Mouse (Mus musculus): Measurements from ENCODE around the gene Spata48.

Spata48 gene

GRCm38 (mm10) chr11:11461635-11462560, at the start of gene Spata48, which contains the start of gene Zpbp:
Gene Spata48, plus strand, starts transcription at chr11:11462094.
Gene Zpbp, minus strand, starts transcription at chr11:11462408.
- peak; percentile 69 for DNase-seq (ENCODE audit: low read depth, low spot score)

GRCm38 (mm10) chr11:11414188-11414587, 47.7 kb upstream of the Spata48 start:
- no peak for DNase-seq (ENCODE audit: low read depth, low spot score)

GRCm38 (mm10) chr11:11417356-11417755, 44.5 kb upstream of the Spata48 start:
- no peak for DNase-seq (ENCODE audit: low read depth, low spot score)

- DNase-seq (ENCODE audit: low read depth, low spot score): no peak
Measured at GRCm38 (mm10) chr11:11455037-11455436, 6.9 kb upstream of the Spata48 start.

GRCm38 (mm10) chr11:11462561-11462890, 632 bp downstream of the Spata48 start:
- no peak for DNase-seq (ENCODE audit: low read depth, low spot score)

DNA sequence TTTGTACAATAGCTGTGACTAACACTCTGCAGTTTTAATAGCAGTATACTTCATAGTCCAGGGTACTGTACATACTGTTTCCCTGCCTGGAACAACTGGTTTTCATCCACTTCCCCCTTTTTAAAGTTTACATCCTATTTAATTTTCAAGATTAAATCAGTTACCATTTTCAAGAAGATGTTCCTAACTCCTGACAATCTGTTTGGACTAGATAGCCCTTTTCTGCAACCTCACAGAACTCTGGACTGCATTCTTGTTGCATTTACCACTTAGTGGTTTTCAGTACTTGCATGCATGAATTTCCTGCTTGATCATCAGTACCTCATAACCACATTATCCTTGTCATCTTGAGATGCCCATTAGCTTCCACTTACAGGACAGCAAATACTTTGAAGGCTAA, 7.0 kb downstream of the Spata48 start:
- DNase-seq (ENCODE audit: low read depth, low spot score): no peak

- DNase-seq (ENCODE audit: low read depth, low spot score): no peak
Measured at GRCm38 (mm10) chr11:11484378-11484777, 22.5 kb downstream of the Spata48 start.

GRCm38 (mm10) chr11:11492044-11492443, 30.1 kb downstream of the Spata48 start:
- no peak for DNase-seq (ENCODE audit: low read depth, low spot score)

DNA sequence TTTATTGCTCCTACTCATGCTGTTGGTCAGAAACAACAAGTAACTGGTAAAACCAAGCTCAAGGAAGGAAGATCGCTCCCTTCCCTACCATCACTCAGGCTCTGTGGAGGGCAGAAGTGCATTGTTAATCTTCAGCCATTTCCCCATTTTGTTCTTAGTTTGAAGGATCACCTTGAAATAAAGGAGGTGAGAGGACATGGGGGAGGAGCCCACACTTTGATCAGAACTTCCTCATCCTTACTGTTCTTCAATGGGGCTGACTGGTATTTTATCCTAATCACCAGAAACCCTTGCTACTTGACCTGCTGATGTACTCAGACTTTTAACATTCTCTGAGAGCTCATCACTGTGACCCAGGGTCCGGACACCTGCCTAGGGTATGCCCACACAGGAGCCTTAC, 33.8 kb downstream of the Spata48 start:
- no peak for DNase-seq (ENCODE audit: low read depth, low spot score)

- no peak for DNase-seq (ENCODE audit: low read depth, low spot score)
Measured at GRCm38 (mm10) chr11:11499944-11500343, 38.0 kb downstream of the Spata48 start.

DNA sequence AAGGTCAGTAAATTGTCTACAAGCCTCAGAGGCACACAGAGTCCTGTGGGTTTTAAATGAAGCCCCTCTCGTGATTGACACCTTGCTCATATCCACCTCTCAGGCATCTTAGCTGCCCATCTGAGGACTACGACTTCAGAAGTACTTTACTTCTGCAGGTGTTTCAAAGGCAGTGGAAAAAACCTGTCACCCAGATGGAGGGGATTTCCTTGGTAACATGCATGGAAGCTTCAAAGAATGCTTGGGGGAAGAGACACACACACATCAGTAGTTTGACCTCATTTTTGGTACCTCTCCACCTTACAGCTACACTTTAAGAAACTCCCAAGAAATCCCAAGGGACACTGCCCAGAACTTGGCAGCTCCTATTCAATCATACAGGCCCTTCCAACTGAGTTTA, 44.3 kb downstream of the Spata48 start:
- peak; percentile 7 for DNase-seq (ENCODE audit: low read depth, low spot score)

DNA sequence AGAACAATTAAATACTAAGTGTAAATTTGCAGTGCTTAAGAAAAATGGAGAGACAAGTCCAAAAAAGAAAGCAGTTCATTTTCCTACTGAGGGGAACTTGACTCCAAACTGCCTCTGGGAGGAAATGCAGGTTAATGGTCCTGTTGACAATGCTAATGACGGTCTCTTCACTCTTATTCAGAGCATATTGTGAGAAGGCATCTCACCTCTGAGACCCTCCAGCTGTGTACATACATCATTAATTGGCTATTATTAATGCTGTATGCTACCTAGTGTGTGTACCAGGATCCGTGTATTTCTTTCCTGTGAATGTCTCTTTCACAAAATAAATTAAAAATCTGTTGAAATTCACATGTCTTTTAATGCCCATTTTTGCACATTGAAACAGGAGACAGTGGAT, 47.5 kb downstream of the Spata48 start:
- DNase-seq (ENCODE audit: low read depth, low spot score): no peak

- no peak for DNase-seq (ENCODE audit: low read depth, low spot score)
Measured at GRCm38 (mm10) chr11:11512056-11512455, 50.2 kb downstream of the Spata48 start.

- DNase-seq (ENCODE audit: low read depth, low spot score): no peak
Measured at GRCm38 (mm10) chr11:11513008-11513799, 51.3 kb downstream of the Spata48 start.

GRCm38 (mm10) chr11:11514920-11515319, 53.0 kb downstream of the Spata48 start:
- DNase-seq (ENCODE audit: low read depth, low spot score): no peak

- no peak for DNase-seq (ENCODE audit: low read depth, low spot score)
Measured at GRCm38 (mm10) chr11:11517781-11518435, 56.0 kb downstream of the Spata48 start.

- no peak for DNase-seq (ENCODE audit: low read depth, low spot score)
Measured at GRCm38 (mm10) chr11:11519255-11520243, 57.7 kb downstream of the Spata48 start.

DNA sequence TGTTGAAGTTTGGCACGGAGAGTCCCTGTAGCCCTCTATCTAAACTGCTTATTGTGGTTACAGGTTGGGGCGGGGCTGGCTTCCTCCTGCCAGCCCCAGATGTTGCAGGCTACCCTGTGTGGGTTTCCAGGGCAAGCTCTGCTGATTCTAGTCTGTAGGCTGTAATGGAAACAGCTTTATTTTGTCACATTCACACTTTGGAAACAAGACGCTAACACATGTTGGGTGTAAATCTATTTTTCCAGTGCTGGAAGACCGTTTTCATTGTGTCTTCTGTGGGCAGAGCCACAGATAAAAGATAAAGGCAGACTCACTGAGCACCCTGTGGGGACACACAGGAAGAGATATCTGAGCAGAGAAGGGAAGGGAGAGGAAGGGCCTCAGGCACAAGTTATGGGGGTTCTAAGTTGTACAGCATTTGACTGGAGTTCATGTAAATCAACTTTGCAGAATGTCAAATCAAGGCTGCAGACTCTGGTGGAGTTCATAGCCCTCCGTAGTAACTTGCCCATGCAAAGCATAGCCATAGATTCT, 60.1 kb downstream of the Spata48 start:
- DNase-seq (ENCODE audit: low read depth, low spot score): peak; percentile 13

- DNase-seq (ENCODE audit: low read depth, low spot score): peak; percentile 3
Measured at GRCm38 (mm10) chr11:11528760-11529159, 66.9 kb downstream of the Spata48 start.

DNA sequence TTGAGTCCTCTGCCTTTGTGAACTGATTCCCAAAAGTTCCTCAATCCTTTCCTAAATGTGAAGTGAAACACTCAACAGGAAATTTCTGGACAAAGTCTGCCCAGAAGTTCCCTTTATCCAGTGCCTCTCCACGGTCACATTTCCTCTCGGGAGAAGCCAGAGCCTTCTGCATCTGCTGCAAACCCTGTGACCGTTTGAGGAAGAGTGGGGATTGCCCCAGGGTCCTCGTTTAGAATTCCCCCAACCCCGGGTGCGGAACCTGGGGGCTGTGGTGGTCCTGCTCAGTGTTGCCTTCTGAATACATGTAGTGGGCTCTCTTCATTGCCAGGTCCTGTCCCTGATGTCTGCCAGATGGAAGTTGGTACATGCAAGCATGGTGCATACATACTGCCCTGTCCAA, 67.3 kb downstream of the Spata48 start:
- no peak for DNase-seq (ENCODE audit: low read depth, low spot score)

DNA sequence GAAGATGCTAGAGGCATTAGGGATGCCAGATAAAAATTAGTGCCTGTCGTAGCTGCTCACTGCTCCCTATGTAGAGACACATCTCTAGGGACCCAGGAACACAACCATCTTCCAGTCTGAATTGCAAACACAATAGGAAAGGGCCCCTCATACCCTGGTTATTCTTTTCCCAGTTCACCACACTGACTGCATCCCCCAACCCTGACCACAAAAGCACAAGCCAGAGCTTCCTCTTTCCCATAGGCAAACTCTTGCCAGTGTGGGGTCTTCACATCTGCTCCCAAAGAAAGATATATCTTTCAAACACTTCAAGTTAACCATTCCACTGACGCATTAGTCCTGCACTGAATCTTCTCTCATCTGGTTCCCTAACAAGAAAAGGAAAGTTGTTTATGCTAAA, 68.2 kb downstream of the Spata48 start:
- no peak for DNase-seq (ENCODE audit: low read depth, low spot score)

Measured in skeletal muscle tissue, adult 2 months (tissue).